Mouse (Mus musculus) c-Kit-positive CD71-negative TER-119-negative erythroid progenitor cells, embryonic 14.5 days (primary cell): Measurements from ENCODE around the gene Zp3.

Experiments used
- DNase-seq: peaks from one replicate; pipeline ENCODE4 v3.0.0-alpha.2; 2013; ENCODE audit warnings: low read depth

Gene Zp3

GRCm38 (mm10) chr5:135962125-135962491, 17.8 kb upstream of the Zp3 start:
- no peak for DNase-seq

- DNase-seq, result peak; percentile 98
Measured at GRCm38 (mm10) chr5:135962492-135963279, 17.2 kb upstream of the Zp3 start.

- DNase-seq, result no peak
Measured at GRCm38 (mm10) chr5:135963280-135963627, 16.6 kb upstream of the Zp3 start.

- no peak for DNase-seq
Measured at GRCm38 (mm10) chr5:135965501-135965930, 14.4 kb upstream of the Zp3 start.

- no peak for DNase-seq
Measured at GRCm38 (mm10) chr5:135966866-135967265, 13.0 kb upstream of the Zp3 start.

GRCm38 (mm10) chr5:135968781-135969180, 11.1 kb upstream of the Zp3 start:
- peak; percentile 66 for DNase-seq

GRCm38 (mm10) chr5:135970247-135970646, 9.7 kb upstream of the Zp3 start:
- no peak for DNase-seq

GRCm38 (mm10) chr5:135971876-135972275, 8.0 kb upstream of the Zp3 start:
- no peak for DNase-seq

GRCm38 (mm10) chr5:135974365-135974764, 5.5 kb upstream of the Zp3 start, which contains the start of gene Ssc4d:
Gene Ssc4d (minus strand): TSS chr5:135974531.
- DNase-seq, result no peak

GRCm38 (mm10) chr5:135975893-135976668, 3.8 kb upstream of the Zp3 start:
- no peak for DNase-seq

GRCm38 (mm10) chr5:135979381-135979780, 518 bp upstream of the Zp3 start:
- no peak for DNase-seq

- DNase-seq, result peak; percentile 38
Measured at GRCm38 (mm10) chr5:135982398-135982797, 2.5 kb downstream of the Zp3 start.

- no peak for DNase-seq
Measured at GRCm38 (mm10) chr5:135984546-135985044, 4.7 kb downstream of the Zp3 start.

GRCm38 (mm10) chr5:135987248-135987647, 7.3 kb downstream of the Zp3 start:
- DNase-seq, result no peak

GRCm38 (mm10) chr5:135990601-135991000, 10.7 kb downstream of the Zp3 start:
- DNase-seq, result peak; percentile 32

GRCm38 (mm10) chr5:135993381-135993965, 13.6 kb downstream of the Zp3 start:
- DNase-seq, result no peak

- no peak for DNase-seq
Measured at GRCm38 (mm10) chr5:135994335-135994724, 14.4 kb downstream of the Zp3 start.

GRCm38 (mm10) chr5:135994725-135995687, 15.1 kb downstream of the Zp3 start, which contains the start of gene Dtx2:
Gene Dtx2 (plus strand): TSS chr5:135994800.
- DNase-seq, result peak; percentile 74

GRCm38 (mm10) chr5:135996162-135996561, 16.3 kb downstream of the Zp3 start:
- no peak for DNase-seq

GRCm38 (mm10) chr5:136001222-136001621, 21.3 kb downstream of the Zp3 start:
- no peak for DNase-seq

GRCm38 (mm10) chr5:136002325-136002724, 22.4 kb downstream of the Zp3 start:
- no peak for DNase-seq
